Mouse (Mus musculus): ENCODE measurements at regions not wholly inside any gene's neighbourhood (a gene's known extent, or its start where the extent isn't known, plus 50 kb on each side); places are given as distances from the start of the nearest gene placed in this dataset.

GRCm38 (mm10) chr4:143021242-143021881, 191.4 kb downstream of the Prdm2 start:
- WGBS = 46% methylated on average over 10 of the region's 10 CpGs
- peak; percentile 67 for ATAC-seq (ENCODE audit: low FRiP score, low TSS enrichment)
- Histone ChIP-seq H3K36me3 (ENCODE audit: insufficient read depth, low read length) (no peaks in the 10 kb centered on the region), H3K4me3 (ENCODE audit: low read length) (no peak overlapping the region), H3K27ac (ENCODE audit: low read length) (no peak overlapping the region), H3K4me1 (ENCODE audit: insufficient read depth, low read length) (no peaks in the 10 kb centered on the region), H3K9me3 (ENCODE audit: low read length) (no peaks in the 10 kb centered on the region; the same call in 1 of the 2 replicates), H3K9ac (replicated peaks; ENCODE audit: low read length) (no peak overlapping the region), H3K4me2 (replicated peaks; ENCODE audit: low read depth, low read length) (no peak overlapping the region), H3K27me3 (ENCODE audit: insufficient read depth, low read length) (no peaks in the 10 kb centered on the region)

GRCm38 (mm10) chr4:143020658-143021057, 192.1 kb downstream of the Prdm2 start:
- Histone ChIP-seq H3K4me2 (replicated peaks; ENCODE audit: low read depth, low read length) (no peak overlapping the region), H3K27ac (ENCODE audit: low read length) (no peak overlapping the region), H3K36me3 (ENCODE audit: insufficient read depth, low read length) (no peaks in the 10 kb centered on the region), H3K9ac (replicated peaks; ENCODE audit: low read length) (no peak overlapping the region), H3K4me3 (ENCODE audit: low read length) (no peak overlapping the region), H3K9me3 (ENCODE audit: low read length) (no peaks in the 10 kb centered on the region; the same call in 1 of the 2 replicates), H3K27me3 (ENCODE audit: insufficient read depth, low read length) (no peaks in the 10 kb centered on the region), H3K4me1 (ENCODE audit: insufficient read depth, low read length) (no peaks in the 10 kb centered on the region)
- WGBS = 66% methylated on average over 4 of the region's 4 CpGs
- ATAC-seq (ENCODE audit: low FRiP score, low TSS enrichment) = no peak

DNA sequence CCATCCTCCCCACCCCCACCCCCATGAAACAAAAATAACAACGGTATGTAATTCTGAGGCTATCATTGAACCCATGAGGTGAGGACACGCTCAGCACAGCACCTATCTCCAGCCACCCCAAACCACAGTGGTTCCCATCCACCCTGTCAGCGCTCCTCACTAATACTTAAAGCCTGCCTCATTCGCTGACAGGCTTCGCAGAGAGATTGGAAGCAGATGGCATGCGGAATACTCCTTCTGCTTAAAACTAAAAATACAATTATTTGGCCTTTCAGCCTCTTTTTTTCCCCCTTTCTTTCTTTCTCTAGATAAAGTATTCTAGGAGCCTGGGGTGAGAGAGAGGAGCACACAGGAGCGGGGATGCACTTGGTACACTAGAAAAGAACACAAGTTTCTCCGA, 199.9 kb downstream of the Prdm2 start:
- Histone ChIP-seq H3K27me3 (ENCODE audit: insufficient read depth, low read length) (no peaks in the 10 kb centered on the region), H3K9me3 (ENCODE audit: low read length) (no peaks in the 10 kb centered on the region), H3K9ac (replicated peaks; ENCODE audit: low read length) (no peak overlapping the region), H3K4me3 (ENCODE audit: low read length) (no peak overlapping the region), H3K27ac (ENCODE audit: low read length) (no peak overlapping the region), H3K4me1 (ENCODE audit: insufficient read depth, low read length) (no peaks in the 10 kb centered on the region), H3K4me2 (replicated peaks; ENCODE audit: low read depth, low read length) (no peak overlapping the region), H3K36me3 (ENCODE audit: insufficient read depth, low read length) (no peaks in the 10 kb centered on the region)
- WGBS = 80% methylated on average over 8 of the region's 8 CpGs
- no peak for ATAC-seq (ENCODE audit: low FRiP score, low TSS enrichment)

DNA sequence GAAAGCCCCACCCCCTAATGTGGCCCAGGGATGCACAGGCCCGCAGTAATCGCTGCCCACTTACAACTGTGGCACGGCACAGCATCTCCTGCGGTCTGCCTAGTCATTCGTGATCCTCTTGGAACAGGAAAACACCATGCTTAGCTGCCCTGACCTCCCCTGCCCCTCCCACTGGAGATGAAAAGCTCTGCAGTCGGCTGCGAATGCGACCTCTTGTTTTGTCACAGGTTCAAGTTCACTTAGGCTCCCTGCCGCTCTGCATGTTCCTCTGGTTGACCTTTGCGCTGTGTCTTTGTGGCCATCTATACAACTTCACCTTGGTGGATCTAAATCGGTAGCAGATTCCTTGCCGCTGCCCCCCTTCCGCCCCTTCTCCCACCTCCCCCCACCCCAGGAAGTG, 210.8 kb downstream of the Prdm2 start:
- Histone ChIP-seq H3K27me3 (ENCODE audit: insufficient read depth, low read length) (no peaks in the 10 kb centered on the region), H3K4me2 (replicated peaks; ENCODE audit: low read depth, low read length) (no peak overlapping the region), H3K36me3 (ENCODE audit: insufficient read depth, low read length) (no peaks in the 10 kb centered on the region), H3K4me3 (ENCODE audit: low read length) (no peak overlapping the region), H3K27ac (ENCODE audit: low read length) (no peak overlapping the region), H3K4me1 (ENCODE audit: insufficient read depth, low read length) (no peaks in the 10 kb centered on the region), H3K9me3 (ENCODE audit: low read length) (no peaks in the 10 kb centered on the region), H3K9ac (replicated peaks; ENCODE audit: low read length) (no peak overlapping the region)
- 46% methylated on average over 13 of the region's 13 CpGs for WGBS
- no peak for ATAC-seq (ENCODE audit: low FRiP score, low TSS enrichment)

DNA sequence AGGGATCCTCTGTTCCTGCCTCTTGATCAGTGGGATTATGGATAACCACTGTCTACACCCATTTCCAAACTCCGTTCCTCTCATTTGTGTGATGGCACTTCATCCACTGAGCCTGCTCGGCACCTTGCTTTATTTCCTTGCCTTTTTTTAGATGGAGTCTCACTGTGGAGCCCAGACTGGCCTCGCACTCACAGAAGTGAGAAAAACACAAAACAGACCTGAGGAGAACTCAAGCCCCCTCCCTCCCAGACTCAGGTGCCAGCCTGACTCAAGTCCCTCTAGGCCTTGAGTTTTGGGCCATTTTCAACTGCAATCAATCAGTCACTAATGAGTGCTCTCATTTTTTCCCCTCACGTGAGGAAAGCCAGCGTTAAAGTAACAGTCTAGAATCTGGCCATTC, 211.3 kb downstream of the Prdm2 start:
- Histone ChIP-seq H3K9ac (replicated peaks; ENCODE audit: low read length) (no peak overlapping the region), H3K4me2 (replicated peaks; ENCODE audit: low read depth, low read length) (no peak overlapping the region), H3K27me3 (ENCODE audit: insufficient read depth, low read length) (no peaks in the 10 kb centered on the region), H3K27ac (ENCODE audit: low read length) (no peak overlapping the region), H3K9me3 (ENCODE audit: low read length) (no peaks in the 10 kb centered on the region), H3K4me1 (ENCODE audit: insufficient read depth, low read length) (no peaks in the 10 kb centered on the region), H3K36me3 (ENCODE audit: insufficient read depth, low read length) (no peaks in the 10 kb centered on the region), H3K4me3 (ENCODE audit: low read length) (no peak overlapping the region)
- ATAC-seq (ENCODE audit: low FRiP score, low TSS enrichment) = no peak
- 78% methylated on average over 5 of the region's 5 CpGs for WGBS

- H3K9me3 ChIP-seq (ENCODE audit: low read length) = no peaks in the 10 kb centered on the region
- WGBS = 67% methylated on average over 4 of the region's 4 CpGs
- no peak overlapping the region for H3K9ac ChIP-seq (replicated peaks; ENCODE audit: low read length)
- no peak for ATAC-seq (ENCODE audit: low FRiP score, low TSS enrichment)
- no peaks in the 10 kb centered on the region for H3K4me1 ChIP-seq (ENCODE audit: insufficient read depth, low read length)
- H3K27me3 ChIP-seq (ENCODE audit: insufficient read depth, low read length) = no peaks in the 10 kb centered on the region
- H3K4me2 ChIP-seq (replicated peaks; ENCODE audit: low read depth, low read length) = no peak overlapping the region
- no peak overlapping the region for H3K27ac ChIP-seq (ENCODE audit: low read length)
- H3K4me3 ChIP-seq (ENCODE audit: low read length) = no peak overlapping the region
- no peaks in the 10 kb centered on the region for H3K36me3 ChIP-seq (ENCODE audit: insufficient read depth, low read length)
Observed at GRCm38 (mm10) chr4:142996406-142996805, 216.4 kb downstream of the Prdm2 start.

DNA sequence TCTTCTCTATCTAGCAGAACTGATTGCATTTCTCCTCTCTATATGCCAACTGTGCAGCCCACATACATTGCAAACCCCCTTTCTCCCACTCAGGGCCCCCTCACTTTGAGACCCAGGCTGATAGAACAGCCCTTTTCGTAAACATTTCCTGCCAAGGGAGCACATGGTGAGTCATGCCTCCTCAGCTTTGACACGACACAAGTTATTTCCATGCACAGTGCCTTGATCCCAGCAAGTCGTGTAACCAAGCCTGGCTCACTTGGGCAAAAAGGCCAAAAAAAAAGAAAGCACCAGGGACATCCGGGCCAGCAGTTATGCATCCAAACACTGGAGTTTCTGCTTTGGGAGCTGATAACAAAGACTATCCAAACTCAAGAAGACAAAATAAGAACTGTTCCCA, 221.4 kb downstream of the Prdm2 start:
- no peak overlapping the region for H3K4me3 ChIP-seq (ENCODE audit: low read length)
- no peak overlapping the region for H3K27ac ChIP-seq (ENCODE audit: low read length)
- H3K4me1 ChIP-seq (ENCODE audit: insufficient read depth, low read length) = no peaks in the 10 kb centered on the region
- no peak for ATAC-seq (ENCODE audit: low FRiP score, low TSS enrichment)
- no peak overlapping the region for H3K4me2 ChIP-seq (replicated peaks; ENCODE audit: low read depth, low read length)
- WGBS = 65% methylated on average over 4 of the region's 4 CpGs
- H3K9me3 ChIP-seq (ENCODE audit: low read length) = no peaks in the 10 kb centered on the region
- H3K9ac ChIP-seq (replicated peaks; ENCODE audit: low read length) = no peak overlapping the region
- no peaks in the 10 kb centered on the region for H3K27me3 ChIP-seq (ENCODE audit: insufficient read depth, low read length)
- no peaks in the 10 kb centered on the region for H3K36me3 ChIP-seq (ENCODE audit: insufficient read depth, low read length)

GRCm38 (mm10) chr4:142989175-142989574, 223.6 kb downstream of the Prdm2 start:
- H3K9me3 ChIP-seq (ENCODE audit: low read length) = no peaks in the 10 kb centered on the region
- WGBS = under 1% methylated on average over 8 of the region's 8 CpGs
- H3K4me2 ChIP-seq (replicated peaks; ENCODE audit: low read depth, low read length) = peak overlapping the region; percentile 5; the same call in 1 of the 2 replicates
- no peaks in the 10 kb centered on the region for H3K27me3 ChIP-seq (ENCODE audit: insufficient read depth, low read length)
- H3K9ac ChIP-seq (replicated peaks; ENCODE audit: low read length) = no peak overlapping the region
- ATAC-seq (ENCODE audit: low FRiP score, low TSS enrichment) = peak; percentile 57; the same call in 1 of the 2 replicates
- no peaks in the 10 kb centered on the region for H3K4me1 ChIP-seq (ENCODE audit: insufficient read depth, low read length)
- H3K27ac ChIP-seq (ENCODE audit: low read length) = no peak overlapping the region
- H3K36me3 ChIP-seq (ENCODE audit: insufficient read depth, low read length) = no peaks in the 10 kb centered on the region
- H3K4me3 ChIP-seq (ENCODE audit: low read length) = no peak overlapping the region

- 23% methylated on average over 6 of the region's 6 CpGs for WGBS
- Histone ChIP-seq H3K4me3 (ENCODE audit: low read length) (no peak overlapping the region), H3K4me1 (ENCODE audit: insufficient read depth, low read length) (no peaks in the 10 kb centered on the region), H3K4me2 (replicated peaks; ENCODE audit: low read depth, low read length) (no peak overlapping the region), H3K27me3 (ENCODE audit: insufficient read depth, low read length) (no peaks in the 10 kb centered on the region), H3K9ac (replicated peaks; ENCODE audit: low read length) (no peak overlapping the region), H3K27ac (ENCODE audit: low read length) (no peak overlapping the region), H3K36me3 (ENCODE audit: insufficient read depth, low read length) (no peaks in the 10 kb centered on the region), H3K9me3 (ENCODE audit: low read length) (no peaks in the 10 kb centered on the region)
- ATAC-seq (ENCODE audit: low FRiP score, low TSS enrichment) = no peak
Observed at GRCm38 (mm10) chr4:142983295-142983624, 229.5 kb downstream of the Prdm2 start.

- Histone ChIP-seq H3K4me1 (ENCODE audit: insufficient read depth, low read length) (no peaks in the 10 kb centered on the region), H3K9ac (replicated peaks; ENCODE audit: low read length) (no peak overlapping the region), H3K36me3 (ENCODE audit: insufficient read depth, low read length) (no peaks in the 10 kb centered on the region), H3K27me3 (ENCODE audit: insufficient read depth, low read length) (no peaks in the 10 kb centered on the region), H3K9me3 (ENCODE audit: low read length) (no peaks in the 10 kb centered on the region), H3K27ac (ENCODE audit: low read length) (no peak overlapping the region), H3K4me2 (replicated peaks; ENCODE audit: low read depth, low read length) (no peak overlapping the region), H3K4me3 (ENCODE audit: low read length) (no peak overlapping the region)
- WGBS = 47% methylated on average over 8 of the region's 8 CpGs
- no peak for ATAC-seq (ENCODE audit: low FRiP score, low TSS enrichment)
Observed at GRCm38 (mm10) chr4:142982585-142983294, 230.1 kb downstream of the Prdm2 start.

Measured in kidney, embryonic 16.5 days (tissue).